Mouse (Mus musculus): ENCODE measurements around the gene Thada.

The Thada gene

DNA sequence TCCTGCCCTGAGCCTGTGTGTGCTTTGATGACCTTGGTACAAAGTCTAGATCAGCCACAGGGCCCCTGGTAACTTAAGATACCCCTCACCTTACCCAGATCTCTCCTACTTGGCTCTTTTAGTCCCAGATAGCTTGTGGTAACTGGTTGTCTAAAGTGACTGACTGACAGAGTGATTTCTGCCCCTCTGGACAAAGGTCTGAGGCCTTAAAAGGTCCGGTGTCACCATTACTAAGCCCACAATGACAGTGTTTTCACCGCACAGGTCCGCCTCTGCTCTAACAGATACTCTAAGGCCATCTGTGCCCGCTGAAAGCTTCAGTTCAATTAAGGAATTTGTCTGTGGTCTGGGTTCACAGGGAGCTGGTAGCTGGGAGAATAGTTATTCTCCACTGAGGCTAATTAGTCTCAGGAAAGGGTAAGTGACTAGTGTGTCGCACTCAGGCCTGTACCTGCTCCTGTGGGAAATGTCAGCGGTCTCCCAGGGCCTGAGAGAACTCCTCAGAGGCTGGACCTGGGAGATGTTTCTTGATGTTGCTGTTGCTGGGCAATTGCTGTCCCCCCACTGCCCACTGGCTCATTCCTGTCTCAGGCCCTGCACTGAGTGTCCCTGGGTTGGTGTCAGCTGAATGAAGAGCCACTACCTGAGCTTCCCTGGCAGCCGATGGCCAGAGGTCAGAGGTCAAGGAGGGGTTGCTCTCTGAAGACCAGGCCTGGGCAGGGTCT lies 319.4 kb downstream of the Thada start:
- DNase-seq (ENCODE audit: low spot score in 2 of 2): no peak

DNA sequence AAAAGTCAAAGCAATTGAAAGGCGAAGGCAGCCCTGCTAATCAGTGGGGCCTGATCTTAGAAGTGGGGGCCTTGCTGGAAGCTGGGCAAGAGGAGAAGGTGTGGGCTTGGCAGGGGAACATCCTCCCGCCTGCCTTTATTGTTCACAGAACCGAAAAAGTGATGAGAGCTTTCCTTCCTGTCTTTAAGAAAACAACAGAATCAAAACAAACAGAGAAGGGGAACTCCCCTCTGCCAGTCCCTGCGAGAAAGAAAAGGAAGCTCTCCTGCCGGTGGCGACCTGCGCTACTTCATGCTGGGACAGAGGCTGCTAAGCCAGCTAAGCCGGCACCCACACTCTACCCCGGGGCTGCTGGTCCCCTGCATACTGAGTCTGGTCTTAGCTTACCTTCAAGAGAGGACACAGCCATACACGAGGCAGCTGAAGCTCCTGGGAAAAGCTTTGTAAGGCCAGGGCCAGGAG lies 320.1 kb downstream of the Thada start:
- DNase-seq (ENCODE audit: low spot score in 2 of 2): peak; percentile 63 to 78

DNA sequence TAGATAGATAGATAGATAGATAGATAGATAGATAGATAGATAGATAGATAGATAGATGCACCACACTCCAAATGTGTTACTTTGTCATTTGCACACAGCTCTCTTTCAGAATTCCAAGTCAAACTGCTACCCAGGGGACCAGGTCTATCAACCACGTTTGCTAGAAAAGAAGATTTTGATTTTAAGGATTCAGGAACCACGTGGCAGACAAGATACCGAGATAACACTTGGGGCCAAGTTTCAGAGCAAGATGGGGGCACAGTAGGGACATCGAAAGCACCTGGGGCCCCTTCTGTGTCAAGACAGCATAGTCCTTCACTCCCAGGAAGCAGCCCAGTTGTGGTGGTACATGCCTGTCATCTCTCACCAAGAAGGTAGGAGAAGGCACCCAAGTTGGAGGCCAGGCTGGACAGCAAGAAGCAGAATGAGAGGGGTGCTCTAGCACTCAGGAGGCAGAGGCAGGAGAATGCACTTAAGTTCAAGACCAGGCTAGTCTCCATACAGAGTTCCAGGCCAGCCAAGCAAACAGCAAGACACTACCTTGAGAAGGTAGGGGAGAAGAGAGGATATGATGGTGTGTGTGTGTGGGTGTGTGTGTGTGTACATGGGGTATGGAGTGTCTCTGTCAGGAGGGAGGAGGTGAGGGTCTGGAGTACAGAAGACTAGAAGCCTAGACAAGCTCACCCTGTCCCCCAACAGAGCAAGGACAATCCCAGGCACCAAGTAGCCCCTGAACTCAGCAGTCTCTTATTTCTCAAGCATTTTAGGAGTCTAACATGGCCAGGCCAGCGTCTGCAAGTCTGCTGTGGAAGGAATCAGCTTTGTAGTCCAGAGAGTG lies 321.0 kb downstream of the Thada start:
- no peak for DNase-seq (ENCODE audit: low spot score in 2 of 2)

DNA sequence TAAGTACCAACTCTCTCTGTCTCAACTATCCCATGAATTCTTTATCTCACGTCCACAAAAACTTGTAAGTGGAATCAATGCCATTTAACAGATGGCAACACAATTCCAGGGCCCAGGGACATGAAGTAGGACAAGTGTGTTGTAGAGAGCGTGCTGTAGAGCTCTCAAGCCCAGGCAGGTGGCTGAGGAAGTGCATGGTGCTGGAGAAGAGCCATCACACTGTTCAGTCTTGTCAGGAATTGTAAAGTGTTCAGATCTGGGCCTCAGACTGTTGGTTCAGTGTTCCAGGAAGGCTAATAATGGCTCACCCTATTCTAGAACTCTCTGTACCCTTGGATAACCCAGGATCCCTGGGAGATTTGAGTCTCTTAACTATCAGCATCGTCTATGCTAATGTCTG lies 321.9 kb downstream of the Thada start:
- DNase-seq (ENCODE audit: low spot score in 2 of 2): no peak

DNA sequence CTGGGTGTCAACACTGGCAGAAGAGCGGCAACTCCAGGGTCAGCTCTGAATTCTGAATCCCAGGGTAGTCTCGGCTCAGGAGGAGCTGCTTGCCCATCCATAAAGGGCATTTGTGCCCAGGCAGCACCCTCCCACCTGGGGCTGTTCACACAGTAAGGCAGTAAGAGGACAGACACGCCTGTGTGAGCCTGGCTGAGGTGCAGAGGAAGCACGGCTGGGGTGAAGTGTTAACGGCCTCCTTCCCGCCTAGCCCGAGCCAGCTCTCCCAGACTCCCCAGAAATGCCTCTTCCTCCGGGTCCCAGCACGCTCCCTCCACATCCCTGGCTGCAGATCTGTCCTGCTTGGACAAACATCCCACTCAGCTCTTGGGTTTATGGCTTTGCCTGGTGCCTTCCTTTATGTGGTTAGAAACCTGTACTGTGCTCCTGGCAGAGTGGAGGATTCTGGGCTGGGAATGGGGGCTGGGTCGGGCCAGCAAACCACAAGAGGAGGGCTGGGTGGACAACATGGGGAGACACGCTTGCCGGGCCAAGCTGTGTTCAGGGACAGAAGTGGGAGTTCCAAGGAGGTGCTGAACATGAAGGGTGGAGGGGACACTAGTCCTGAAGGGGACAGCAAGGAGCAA lies 322.7 kb downstream of the Thada start:
- DNase-seq (ENCODE audit: low spot score in 2 of 2): no peak

DNA sequence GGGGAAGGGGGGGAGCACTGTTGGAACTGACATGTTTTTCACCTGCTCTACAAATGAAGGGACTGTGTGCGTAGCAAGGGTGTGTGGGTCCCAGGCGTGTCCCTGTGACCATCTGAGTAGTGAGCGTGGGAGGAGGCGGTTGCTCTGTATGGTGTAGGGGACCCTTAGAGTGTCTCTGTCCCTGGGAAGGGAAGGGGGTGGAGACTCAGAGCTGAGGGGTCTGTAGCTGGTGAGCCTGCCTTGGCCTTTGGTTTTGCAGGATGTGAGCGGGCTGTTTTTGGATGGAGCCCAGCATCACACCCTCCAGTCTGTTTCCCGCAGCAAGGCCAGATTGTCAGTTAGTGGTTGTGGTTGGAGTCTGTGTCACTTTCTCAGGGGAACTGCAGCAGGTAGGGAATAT lies 324.3 kb downstream of the Thada start:
- DNase-seq (ENCODE audit: low spot score in 2 of 2): peak in 1 of 2 experiments; percentile 53

DNA sequence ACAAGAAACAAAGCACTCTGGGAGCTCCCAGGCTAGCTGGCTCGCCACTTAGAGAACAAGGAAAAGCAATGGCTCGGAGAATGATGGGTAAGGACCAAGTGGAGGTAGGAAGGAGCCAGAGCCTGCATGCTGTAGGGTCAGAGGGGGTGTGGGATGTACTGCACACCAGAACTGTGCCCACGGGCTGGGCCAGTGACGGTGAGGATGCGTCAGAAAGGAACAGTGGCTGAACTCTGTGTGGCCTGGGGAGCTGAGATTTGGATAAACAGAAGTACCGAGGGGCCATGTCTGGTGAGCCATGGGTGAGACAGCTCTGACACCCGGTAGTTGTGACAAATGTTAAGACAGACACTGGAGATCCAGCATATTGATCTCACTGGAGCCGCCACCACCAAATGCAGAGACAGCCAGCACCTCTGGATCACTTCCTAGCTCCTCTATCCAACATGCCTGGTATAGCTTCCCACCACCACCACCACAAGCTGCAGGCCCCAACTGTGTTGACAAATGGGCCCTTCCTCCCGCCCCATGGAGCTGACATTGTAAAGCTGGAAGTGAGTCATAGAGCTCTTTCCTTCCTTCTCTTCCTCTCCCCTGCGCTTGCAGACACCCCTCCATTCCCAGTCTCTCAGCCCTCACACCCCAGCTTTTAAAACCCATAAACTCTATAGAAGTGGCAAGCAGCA lies 325.0 kb downstream of the Thada start:
- peak; percentile 58 to 73 for DNase-seq (ENCODE audit: low spot score in 2 of 2)

Data from heart, adult 9 months (tissue).